Mouse (Mus musculus): ENCODE measurements at regions not wholly inside any gene's neighbourhood (a gene's known extent, or its start where the extent isn't known, plus 50 kb on each side); places are given as distances from the start of the nearest gene placed in this dataset.

- DNase-seq: peak; percentile 1 to 3
These were observed 97.0 kb upstream of the Fshr start for GRCm38 (mm10) chr17:89297277-89298002.

DNA sequence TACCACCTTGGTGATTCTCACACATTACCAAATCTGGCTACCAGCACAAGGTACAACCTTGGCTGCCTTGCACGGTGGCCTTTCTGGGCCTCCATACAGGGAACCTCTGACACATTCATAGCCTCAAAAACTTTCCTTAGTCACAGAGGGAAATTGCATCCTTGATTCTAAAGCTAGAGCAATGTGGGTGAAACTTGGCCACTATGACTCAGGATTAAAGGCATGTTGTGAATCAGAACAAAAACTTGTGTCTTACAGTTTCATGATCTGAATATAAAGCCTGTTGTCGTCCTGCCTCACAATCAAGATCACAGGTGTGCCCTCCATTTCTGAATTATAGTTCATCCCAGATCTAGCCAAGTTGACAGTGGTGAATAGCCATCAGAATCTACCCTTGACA lies 80.8 kb upstream of the Fshr start:
- no peak for DNase-seq

- no peak for DNase-seq
These were observed 71.7 kb upstream of the Fshr start for GRCm38 (mm10) chr17:89272141-89272540.

DNA sequence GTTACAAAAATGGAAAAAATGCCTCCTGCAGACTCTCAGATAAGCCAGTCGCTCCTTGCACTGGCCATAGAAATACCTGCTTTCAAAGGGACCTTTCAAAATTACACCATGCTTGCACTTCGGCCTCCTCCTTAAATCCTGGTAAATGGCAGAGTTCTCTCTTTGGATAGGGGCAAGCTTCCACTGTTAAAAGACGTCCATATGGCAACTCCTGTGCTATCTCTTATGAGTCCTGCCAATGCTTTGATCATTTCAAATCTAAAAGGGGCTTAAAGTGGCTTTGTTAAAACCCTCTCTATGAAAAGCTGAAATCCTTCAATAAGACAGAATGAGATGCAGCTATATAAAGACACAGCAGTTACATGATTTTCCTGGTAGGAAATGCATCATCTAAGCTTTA lies 55.2 kb upstream of the Fshr start:
- no peak for DNase-seq

- DNase-seq: no peak
These were observed 50.3 kb upstream of the Fshr start for GRCm38 (mm10) chr17:89250811-89251210.

Data from cerebellum, adult 18-20 months (tissue).